Mouse (Mus musculus) embryonic facial prominence, embryonic 12.5 days (tissue): ENCODE data around the gene Lef1. TPM values are rescaled to one million over a fixed set of nuclear protein-coding genes. Genes with fewer than 3 reads are reported as not detected.
A peak's percentile ranks its signal among the peaks of the same experiment; 100 is the strongest.

Experiments used
- ATAC-seq: fragments of 200-750 bp; cut with Nextera tagmentation; 2 replicates; pipeline ENCODE4 v1.8.0; 2017; ENCODE audit not compliant: insufficient number of reproducible peaks, insufficient read depth, low FRiP score, low TSS enrichment
- H3K27ac ChIP-seq: fragments of 300-500 bp; sonication (generic); 2 replicates; pipeline ENCODE4 v1.5.1; 2016; ENCODE audit warnings: mild to moderate bottlenecking
- H3K27me3 ChIP-seq: fragments of 300-500 bp; sonication (generic); 2 replicates; pipeline ENCODE4 v1.6.1; 2016; ENCODE audit warnings: mild to moderate bottlenecking, moderate library complexity
- H3K36me3 ChIP-seq: fragments of 300-500 bp; sonication (generic); 2 replicates; pipeline ENCODE4 v1.6.1; 2016; ENCODE audit warnings: mild to moderate bottlenecking
- H3K4me1 ChIP-seq: fragments of 300-500 bp; sonication (generic); 2 replicates; pipeline ENCODE4 v1.6.1; 2016
- H3K4me2 ChIP-seq: fragments of 300-500 bp; sonication (generic); replicated peaks from 2 replicates; pipeline ENCODE4 v1.6.1; 2016; ENCODE audit warnings: mild to moderate bottlenecking, moderate library complexity
- H3K4me3 ChIP-seq: fragments of 300-500 bp; sonication (generic); 2 replicates; pipeline ENCODE4 v1.5.1; 2016; ENCODE audit warnings: mild to moderate bottlenecking
- H3K9ac ChIP-seq: fragments of 300-500 bp; sonication (generic); 2 replicates; pipeline ENCODE4 v1.6.1; 2016; ENCODE audit warnings: mild to moderate bottlenecking, moderate library complexity
- H3K9me3 ChIP-seq: fragments of 300-500 bp; sonication (generic); 2 replicates; pipeline ENCODE4 v1.6.1; 2016; ENCODE audit warnings: mild to moderate bottlenecking, moderate library complexity
- WGBS: fragments of 180-500 bp; shearing (Covaris S2); methylation state at CpG from one replicate; pipeline ENCODE4 v1.1.7; 2016; 5-methylcytosine and 5-hydroxymethylcytosine counted together
- polyA plus RNA-seq: library from polyadenylated mRNA; unstranded; fragments of >200 nt; fragmentation: Nextera tagmentation; extraction: Ambion mirVana; gene quantifications from 2 replicates; pipeline ENCODE4 v1.2.1, GENCODE M21; 2016

Lef1 gene
- polyA plus RNA-seq, 1 experiment from 2014 or later, result 107 TPM

- Histone ChIP-seq H3K9ac (no peak overlapping the region), H3K4me1 (peaks cover 9% of the 10 kb centered on the region), H3K4me3 (no peak overlapping the region), H3K27ac (no peak overlapping the region), H3K36me3 (no peaks in the 10 kb centered on the region), H3K27me3 (no peaks in the 10 kb centered on the region), H3K9me3 (no peaks in the 10 kb centered on the region), H3K4me2 (no peak overlapping the region)
- WGBS, result 94% methylated on average over 6 of the region's 6 CpGs
- no peak for ATAC-seq
Measured at GRCm38 (mm10) chr3:131170099-131170643, 59.9 kb downstream of the Lef1 start.

GRCm38 (mm10) chr3:131171292-131171960 lies 61.2 kb downstream of the Lef1 start:
- peaks cover 9% of the 10 kb centered on the region for H3K4me1 ChIP-seq
- no peak overlapping the region for H3K4me2 ChIP-seq
- H3K4me3 ChIP-seq, result no peak overlapping the region
- H3K27ac ChIP-seq, result no peak overlapping the region
- 50% methylated on average over 11 of the region's 11 CpGs for WGBS
- ATAC-seq, result no peak
- no peak overlapping the region for H3K9ac ChIP-seq
- no peaks in the 10 kb centered on the region for H3K9me3 ChIP-seq
- no peaks in the 10 kb centered on the region for H3K27me3 ChIP-seq
- H3K36me3 ChIP-seq, result no peaks in the 10 kb centered on the region

- Histone ChIP-seq H3K4me2 (no peak overlapping the region), H3K9me3 (no peaks in the 10 kb centered on the region), H3K9ac (no peak overlapping the region), H3K27ac (no peak overlapping the region), H3K4me3 (no peak overlapping the region), H3K4me1 (peaks cover 9% of the 10 kb centered on the region), H3K27me3 (no peaks in the 10 kb centered on the region), H3K36me3 (no peaks in the 10 kb centered on the region)
- WGBS, result 82% methylated on average over 4 of the region's 4 CpGs
- no peak for ATAC-seq
Measured at GRCm38 (mm10) chr3:131172293-131172692, 62.0 kb downstream of the Lef1 start.

GRCm38 (mm10) chr3:131181006-131181405 lies 70.7 kb downstream of the Lef1 start:
- WGBS, result 78% methylated on average over 11 of the region's 11 CpGs
- no peak overlapping the region for H3K27ac ChIP-seq
- no peak overlapping the region for H3K4me2 ChIP-seq
- no peak for ATAC-seq
- no peak overlapping the region for H3K9ac ChIP-seq
- no peaks in the 10 kb centered on the region; the same call in 1 of the 2 replicates for H3K36me3 ChIP-seq
- H3K4me1 ChIP-seq, result no peaks in the 10 kb centered on the region
- no peaks in the 10 kb centered on the region for H3K27me3 ChIP-seq
- no peak overlapping the region for H3K4me3 ChIP-seq
- no peaks in the 10 kb centered on the region for H3K9me3 ChIP-seq

GRCm38 (mm10) chr3:131182158-131182557 lies 71.9 kb downstream of the Lef1 start:
- H3K9ac ChIP-seq, result no peak overlapping the region

GRCm38 (mm10) chr3:131186193-131186592 lies 75.9 kb downstream of the Lef1 start:
- no peaks in the 10 kb centered on the region for H3K27me3 ChIP-seq
- no peak for ATAC-seq
- peaks cover 4% of the 10 kb centered on the region; the same call in 1 of the 2 replicates for H3K4me1 ChIP-seq
- H3K4me3 ChIP-seq, result no peak overlapping the region
- no peak overlapping the region for H3K27ac ChIP-seq
- no peak overlapping the region for H3K4me2 ChIP-seq
- no peak overlapping the region for H3K9ac ChIP-seq
- no peaks in the 10 kb centered on the region for H3K9me3 ChIP-seq
- WGBS, result 54% methylated on average over 5 of the region's 5 CpGs
- no peaks in the 10 kb centered on the region; the same call in 1 of the 2 replicates for H3K36me3 ChIP-seq

More at GRCm38 (mm10) chr3:131182158-131182557, 71.9 kb downstream of the Lef1 start:
- WGBS, result 54% methylated on average over 6 of the region's 6 CpGs
- no peak for ATAC-seq
- Histone ChIP-seq H3K4me3 (no peak overlapping the region), H3K4me2 (no peak overlapping the region), H3K9me3 (no peaks in the 10 kb centered on the region), H3K27me3 (no peaks in the 10 kb centered on the region), H3K36me3 (no peaks in the 10 kb centered on the region; the same call in 1 of the 2 replicates), H3K4me1 (no peaks in the 10 kb centered on the region), H3K27ac (no peak overlapping the region)

- WGBS, result 41% methylated on average over 11 of the region's 11 CpGs
- no peak overlapping the region for H3K4me3 ChIP-seq
- H3K4me1 ChIP-seq, result peaks cover 8% of the 10 kb centered on the region
- peaks cover 7% of the 10 kb centered on the region; the same call in 1 of the 2 replicates for H3K36me3 ChIP-seq
- no peak overlapping the region for H3K27ac ChIP-seq
- H3K9ac ChIP-seq, result no peak overlapping the region
- H3K9me3 ChIP-seq, result no peaks in the 10 kb centered on the region
- no peaks in the 10 kb centered on the region for H3K27me3 ChIP-seq
- ATAC-seq, result no peak
- no peak overlapping the region for H3K4me2 ChIP-seq
Measured at GRCm38 (mm10) chr3:131190239-131190638, 80.0 kb downstream of the Lef1 start.

GRCm38 (mm10) chr3:131190671-131191367 lies 80.5 kb downstream of the Lef1 start:
- no peak for ATAC-seq
- Histone ChIP-seq H3K4me2 (no peak overlapping the region), H3K9me3 (no peaks in the 10 kb centered on the region), H3K27ac (no peak overlapping the region), H3K36me3 (peaks cover 7% of the 10 kb centered on the region; the same call in 1 of the 2 replicates), H3K4me3 (no peak overlapping the region), H3K9ac (no peak overlapping the region), H3K27me3 (no peaks in the 10 kb centered on the region), H3K4me1 (peaks cover 8% of the 10 kb centered on the region)
- WGBS, result 80% methylated on average over 19 of the region's 19 CpGs

- no peak overlapping the region for H3K4me2 ChIP-seq
- 85% methylated on average over 7 of the region's 7 CpGs for WGBS
- H3K36me3 ChIP-seq, result peaks cover 7% of the 10 kb centered on the region; the same call in 1 of the 2 replicates
- H3K27ac ChIP-seq, result no peak overlapping the region
- peaks cover 12% of the 10 kb centered on the region for H3K4me1 ChIP-seq
- no peak overlapping the region for H3K4me3 ChIP-seq
- H3K9me3 ChIP-seq, result no peaks in the 10 kb centered on the region
- H3K27me3 ChIP-seq, result no peaks in the 10 kb centered on the region
- ATAC-seq, result no peak
- no peak overlapping the region for H3K9ac ChIP-seq
Measured at GRCm38 (mm10) chr3:131191454-131191853, 81.2 kb downstream of the Lef1 start.

- Histone ChIP-seq H3K4me3 (no peak overlapping the region), H3K4me1 (peaks cover 10% of the 10 kb centered on the region; the same call in 1 of the 2 replicates), H3K27me3 (no peaks in the 10 kb centered on the region), H3K36me3 (peaks cover 7% of the 10 kb centered on the region; the same call in 1 of the 2 replicates), H3K9me3 (no peaks in the 10 kb centered on the region), H3K4me2 (no peak overlapping the region), H3K27ac (peak overlapping the region; percentile 60; the same call in 1 of the 2 replicates), H3K9ac (no peak overlapping the region)
- WGBS, result 26% methylated on average over 10 of the region's 10 CpGs
- ATAC-seq, result no peak
Measured at GRCm38 (mm10) chr3:131196050-131196449, 85.8 kb downstream of the Lef1 start.

- Histone ChIP-seq H3K27me3 (no peaks in the 10 kb centered on the region), H3K9me3 (no peaks in the 10 kb centered on the region), H3K9ac (no peak overlapping the region), H3K36me3 (peaks cover 7% of the 10 kb centered on the region; the same call in 1 of the 2 replicates), H3K27ac (no peak overlapping the region), H3K4me1 (peaks cover 10% of the 10 kb centered on the region), H3K4me2 (no peak overlapping the region), H3K4me3 (no peak overlapping the region)
- no peak for ATAC-seq
- 26% methylated on average over 8 of the region's 8 CpGs for WGBS
Measured at GRCm38 (mm10) chr3:131196507-131197019, 86.3 kb downstream of the Lef1 start.
